Mouse (Mus musculus): ENCODE results near the gene Tubb2b. TPM values are rescaled to one million over a fixed set of nuclear protein-coding genes. Genes with fewer than 3 reads are reported as not detected.

The Tubb2b gene
- 18.0 and 19.7 TPM in 2 replicates for polyA plus RNA-seq (2015; fragmentation: Nextera tagmentation; extraction: Ambion mirVana)

DNA sequence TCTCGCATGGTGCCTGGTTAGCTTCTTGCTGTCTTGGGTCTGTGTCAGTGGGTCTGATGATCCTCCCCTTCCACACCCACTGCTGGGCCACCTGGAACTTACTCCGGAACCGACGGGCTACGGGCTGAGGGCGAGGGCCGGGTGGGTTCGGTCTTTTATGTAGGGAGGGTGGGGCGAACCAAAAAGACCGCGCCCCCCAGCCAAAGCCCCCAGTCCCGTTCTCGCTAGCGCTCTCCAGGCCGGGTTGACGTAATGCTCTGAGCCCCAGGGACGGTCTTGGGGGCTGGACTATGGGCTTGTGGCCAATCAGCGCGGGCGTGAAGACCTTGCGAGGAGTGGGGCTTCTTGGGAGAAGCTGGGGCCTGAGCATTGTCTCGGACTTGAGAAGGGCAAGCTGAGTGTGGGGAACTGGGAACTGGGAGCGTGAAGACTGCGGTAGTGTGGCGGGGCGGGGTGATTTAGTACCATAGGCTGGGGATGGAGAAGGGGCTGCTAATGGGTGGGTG is at the start of gene Tubb2b:
Tubb2b (minus strand) TSS at position 241 of the 506 bp plus-strand sequence.
- ATAC-seq (ENCODE audit: borderline replicate concordance, extremely low read depth, low FRiP score, low TSS enrichment): peak; percentile 91
- H3K9ac ChIP-seq: peak within 1 kb of the TSS; percentile 54
- under 1% methylated on average over 26 of the region's 26 CpGs for WGBS

GRCm38 (mm10) chr13:34174025-34174424 is 43.8 kb upstream of the Tubb2b start:
- no peak overlapping the region for H3K4me3 ChIP-seq
- 87% methylated on average over 6 of the region's 6 CpGs for WGBS
- no peaks in the 10 kb centered on the region for H3K27me3 ChIP-seq
- no peak overlapping the region for H3K9ac ChIP-seq
- H3K27ac ChIP-seq: no peak overlapping the region
- no peaks in the 10 kb centered on the region for H3K9me3 ChIP-seq
- no peaks in the 10 kb centered on the region for H3K4me1 ChIP-seq
- ATAC-seq (ENCODE audit: borderline replicate concordance, extremely low read depth, low FRiP score, low TSS enrichment): no peak
- H3K36me3 ChIP-seq: no peaks in the 10 kb centered on the region
- no peak overlapping the region for H3K4me2 ChIP-seq

More for the DNA sequence above, at the start of gene Tubb2b:
- Histone ChIP-seq H3K4me2 (peak within 1 kb of the TSS; percentile 93), H3K9me3 (no peaks in the 10 kb centered on the region), H3K4me3 (peak within 1 kb of the TSS; percentile 71), H3K27ac (peak within 1 kb of the TSS; percentile 62), H3K27me3 (peaks cover 38% of the 10 kb centered on the region), H3K4me1 (peaks cover 36% of the 10 kb centered on the region), H3K36me3 (no peaks in the 10 kb centered on the region)

DNA sequence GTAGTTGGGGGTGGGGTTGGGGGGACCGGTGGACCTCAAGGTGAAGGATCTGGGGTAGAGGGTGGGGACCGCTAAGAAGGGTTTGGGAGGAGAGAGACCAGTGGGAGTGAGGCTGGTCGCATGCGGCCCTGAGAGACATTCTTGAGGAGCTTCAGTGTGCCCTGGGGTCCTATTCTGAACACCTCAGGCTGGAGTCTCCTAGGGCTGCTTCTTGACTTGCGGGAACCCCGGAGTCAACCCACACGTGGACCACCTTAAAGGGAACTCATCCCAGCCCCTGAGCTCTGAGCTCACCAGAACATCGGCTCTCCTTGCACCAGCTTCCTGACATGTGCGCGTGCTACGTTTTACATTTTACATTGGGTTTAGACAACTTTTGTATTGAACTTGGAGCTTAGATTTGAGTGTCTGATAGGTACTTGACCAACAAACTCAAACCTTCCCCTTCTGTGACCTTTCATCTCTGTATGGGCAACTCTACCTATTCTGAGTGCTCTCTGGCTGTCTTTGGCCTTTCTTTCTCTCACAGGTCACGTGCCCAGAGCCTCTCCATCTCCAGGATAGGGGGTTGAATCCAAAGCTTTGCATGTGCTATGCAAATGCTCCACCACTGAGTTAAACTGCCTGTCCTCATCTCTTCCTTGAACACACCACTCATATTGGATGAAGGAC is 33.2 kb upstream of the Tubb2b start:
- Histone ChIP-seq H3K27ac (peak overlapping the region; percentile 97), H3K9ac (peak overlapping the region; percentile 79), H3K36me3 (peaks cover 9% of the 10 kb centered on the region), H3K9me3 (no peaks in the 10 kb centered on the region), H3K27me3 (no peaks in the 10 kb centered on the region), H3K4me2 (peak overlapping the region; percentile 82), H3K4me1 (peaks cover 16% of the 10 kb centered on the region), H3K4me3 (peak overlapping the region; percentile 92)
- 35% methylated on average over 12 of the region's 12 CpGs for WGBS
- ATAC-seq (ENCODE audit: borderline replicate concordance, extremely low read depth, low FRiP score, low TSS enrichment): no peak; the same call in 1 of the 2 replicates

GRCm38 (mm10) chr13:34162491-34163303 is 32.4 kb upstream of the Tubb2b start, which contains the start of gene Psmg4:
TSS of gene Psmg4 (plus strand) at chr13:34162964.
- Histone ChIP-seq H3K9ac (peak within 1 kb of the TSS; percentile 79), H3K36me3 (peaks cover 9% of the 10 kb centered on the region), H3K4me2 (peak within 1 kb of the TSS; percentile 82), H3K27me3 (no peaks in the 10 kb centered on the region), H3K9me3 (no peaks in the 10 kb centered on the region), H3K27ac (peak within 1 kb of the TSS; percentile 97), H3K4me1 (peaks cover 16% of the 10 kb centered on the region), H3K4me3 (peak within 1 kb of the TSS; percentile 92)
- whole genome bisulfite sequencing: 2% methylated on average over 44 of the region's 44 CpGs
- ATAC-seq (ENCODE audit: borderline replicate concordance, extremely low read depth, low FRiP score, low TSS enrichment): peak; percentile 96

GRCm38 (mm10) chr13:34159926-34160325 is 29.7 kb upstream of the Tubb2b start:
- ATAC-seq (ENCODE audit: borderline replicate concordance, extremely low read depth, low FRiP score, low TSS enrichment): no peak
- Histone ChIP-seq H3K9me3 (no peaks in the 10 kb centered on the region), H3K4me2 (no peak overlapping the region), H3K36me3 (no peaks in the 10 kb centered on the region), H3K4me1 (peaks cover 22% of the 10 kb centered on the region), H3K9ac (no peak overlapping the region), H3K27ac (no peak overlapping the region), H3K4me3 (no peak overlapping the region), H3K27me3 (no peaks in the 10 kb centered on the region)
- WGBS: 83% methylated on average over 1 of the region's 1 CpGs

DNA sequence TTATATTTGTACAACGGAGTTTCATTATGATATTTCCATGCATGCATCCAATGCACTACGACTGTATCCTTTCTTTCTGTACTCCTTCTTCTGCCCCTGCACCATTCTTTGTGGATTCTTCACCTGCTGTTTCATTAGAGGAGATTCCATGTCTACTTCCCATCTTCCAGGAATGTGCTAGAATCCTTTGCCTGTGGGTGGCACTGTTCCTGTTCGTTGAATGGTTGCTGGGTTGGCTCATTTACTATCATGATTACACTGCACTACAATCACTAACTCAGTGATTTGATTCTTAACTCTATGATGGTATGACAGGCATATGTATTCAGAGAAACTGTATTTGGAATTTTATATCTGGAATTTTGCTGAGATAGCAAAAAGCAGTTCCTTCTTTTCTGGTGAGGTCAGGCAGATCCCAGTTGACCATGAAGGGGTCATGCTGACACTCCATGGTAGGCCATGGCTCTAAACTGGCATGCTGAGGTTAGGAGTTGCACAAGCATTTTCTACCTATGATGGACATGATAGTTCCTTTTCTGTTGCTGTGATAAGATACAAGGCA is 27.4 kb upstream of the Tubb2b start:
- Histone ChIP-seq H3K9ac (no peak overlapping the region), H3K36me3 (no peaks in the 10 kb centered on the region), H3K27ac (no peak overlapping the region), H3K4me1 (peaks cover 30% of the 10 kb centered on the region), H3K4me2 (no peak overlapping the region), H3K27me3 (no peaks in the 10 kb centered on the region), H3K4me3 (no peak overlapping the region), H3K9me3 (no peaks in the 10 kb centered on the region)
- WGBS: 91% methylated on average over 3 of the region's 3 CpGs
- no peak for ATAC-seq (ENCODE audit: borderline replicate concordance, extremely low read depth, low FRiP score, low TSS enrichment)

DNA sequence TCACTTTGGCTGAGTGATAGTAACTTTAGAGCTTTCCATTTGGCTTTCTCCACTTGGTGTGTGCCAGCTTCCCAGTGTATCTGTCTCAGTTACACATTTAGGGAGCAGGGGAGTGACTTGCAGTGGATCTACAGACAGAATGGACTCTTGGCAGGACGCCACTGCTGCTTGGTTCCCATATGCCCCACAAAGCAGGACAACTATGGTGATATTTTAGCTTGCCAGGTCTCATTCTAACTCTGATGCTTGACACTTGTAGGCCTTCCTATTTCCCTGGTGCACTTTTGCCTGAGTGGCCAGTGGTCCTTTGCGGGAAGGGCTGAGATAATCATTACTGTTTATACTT is 26.5 kb upstream of the Tubb2b start:
- no peak overlapping the region for H3K9ac ChIP-seq
- no peaks in the 10 kb centered on the region for H3K27me3 ChIP-seq
- H3K4me2 ChIP-seq: no peak overlapping the region
- no peaks in the 10 kb centered on the region for H3K36me3 ChIP-seq
- WGBS: 57% methylated on average over 2 of the region's 2 CpGs
- ATAC-seq (ENCODE audit: borderline replicate concordance, extremely low read depth, low FRiP score, low TSS enrichment): no peak
- no peak overlapping the region for H3K4me3 ChIP-seq
- H3K27ac ChIP-seq: peak overlapping the region; percentile 17; the same call in 1 of the 2 replicates
- H3K9me3 ChIP-seq: no peaks in the 10 kb centered on the region
- peaks cover 21% of the 10 kb centered on the region for H3K4me1 ChIP-seq

DNA sequence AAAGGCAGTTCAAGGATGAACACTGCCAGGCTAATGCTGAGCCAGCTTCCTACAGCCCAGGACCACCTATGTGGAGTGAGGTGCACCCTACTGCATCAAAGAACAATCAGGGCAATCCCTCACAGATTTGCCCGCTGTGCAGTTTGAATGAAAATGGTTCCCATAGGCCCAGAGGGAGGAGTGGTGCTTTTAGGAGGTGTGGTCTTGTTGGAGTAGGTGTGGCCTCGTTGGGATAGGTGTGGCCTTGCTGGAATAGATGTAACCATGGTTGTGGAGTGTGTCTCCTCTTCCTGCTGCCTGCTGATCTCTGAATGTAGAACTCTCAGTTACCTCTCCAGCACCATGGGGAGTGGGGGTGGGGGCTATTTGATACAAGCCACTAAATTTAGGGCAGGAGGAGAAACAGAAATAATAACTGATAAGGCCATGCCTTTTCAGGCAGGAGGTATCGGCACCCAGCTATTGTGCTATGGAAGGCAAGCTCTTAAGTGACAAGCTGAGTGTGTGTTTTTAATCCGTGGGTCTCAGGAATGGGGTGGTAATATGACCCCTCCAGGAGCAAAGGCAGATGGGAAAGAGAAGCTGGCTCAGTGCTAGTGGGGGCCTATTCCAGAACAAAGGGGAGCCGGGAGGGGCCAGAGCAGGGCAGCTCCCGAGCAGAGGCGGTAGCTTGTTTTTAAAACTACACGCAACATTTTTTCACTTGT is 26.0 kb upstream of the Tubb2b start:
- no peak overlapping the region for H3K4me2 ChIP-seq
- H3K27me3 ChIP-seq: no peaks in the 10 kb centered on the region
- 52% methylated on average over 8 of the region's 8 CpGs for WGBS
- peak; percentile 51; the same call in 1 of the 2 replicates for ATAC-seq (ENCODE audit: borderline replicate concordance, extremely low read depth, low FRiP score, low TSS enrichment)
- no peak overlapping the region for H3K9ac ChIP-seq
- no peaks in the 10 kb centered on the region for H3K9me3 ChIP-seq
- H3K27ac ChIP-seq: peak overlapping the region; percentile 17; the same call in 1 of the 2 replicates
- no peak overlapping the region for H3K4me3 ChIP-seq
- H3K4me1 ChIP-seq: peaks cover 21% of the 10 kb centered on the region
- no peaks in the 10 kb centered on the region for H3K36me3 ChIP-seq

GRCm38 (mm10) chr13:34154931-34155272 is 24.6 kb upstream of the Tubb2b start:
- Histone ChIP-seq H3K27ac (peak overlapping the region; percentile 48; the same call in 1 of the 2 replicates), H3K36me3 (no peaks in the 10 kb centered on the region), H3K27me3 (no peaks in the 10 kb centered on the region), H3K4me2 (peak overlapping the region; percentile 48), H3K4me3 (peak overlapping the region; percentile 26), H3K4me1 (peaks cover 29% of the 10 kb centered on the region), H3K9me3 (no peaks in the 10 kb centered on the region), H3K9ac (0 out of 2 replicates have a peak overlapping the region, but pooled peaks have one; percentile 20)
- ATAC-seq (ENCODE audit: borderline replicate concordance, extremely low read depth, low FRiP score, low TSS enrichment): no peak
- 30% methylated on average over 3 of the region's 3 CpGs for WGBS

DNA sequence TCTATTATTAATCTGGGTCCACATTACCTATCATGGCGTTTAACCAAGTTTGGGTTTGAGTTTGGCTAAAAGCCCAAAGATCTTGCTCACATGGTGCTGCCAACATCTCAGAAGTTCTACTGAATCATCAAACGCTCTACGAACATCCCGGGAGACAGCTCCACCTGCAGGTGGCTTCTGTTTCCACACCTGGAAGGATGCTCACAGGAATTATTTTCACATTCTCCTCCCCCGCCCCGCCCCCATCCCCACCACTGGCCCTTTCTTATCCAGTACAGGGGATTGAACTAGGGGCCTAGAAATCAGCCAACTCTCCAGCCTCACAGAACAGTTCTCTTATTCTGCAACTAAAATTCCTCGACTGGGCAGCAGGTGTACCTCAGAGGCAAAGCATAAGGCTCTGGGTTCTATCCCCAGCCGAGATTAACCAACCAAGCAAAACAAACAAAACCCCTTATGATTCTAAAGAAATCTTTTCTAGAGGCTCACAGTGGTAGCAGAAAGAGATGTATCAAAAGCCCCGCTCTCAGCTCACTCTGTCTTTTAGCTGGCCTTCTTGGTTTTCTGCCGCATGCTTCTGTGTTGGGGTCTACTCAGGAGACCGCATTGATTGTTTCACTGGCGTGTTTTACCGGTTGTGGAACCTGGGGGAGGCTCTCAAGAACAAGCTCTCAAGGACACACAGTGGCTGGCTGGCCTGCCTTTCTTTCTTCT is 24.1 kb upstream of the Tubb2b start:
- ATAC-seq (ENCODE audit: borderline replicate concordance, extremely low read depth, low FRiP score, low TSS enrichment): peak; percentile 56; the same call in 1 of the 2 replicates
- H3K9ac ChIP-seq: peak overlapping the region; percentile 20; the same call in 1 of the 2 replicates

More for the DNA sequence above, 24.1 kb upstream of the Tubb2b start:
- WGBS: 39% methylated on average over 13 of the region's 13 CpGs
- Histone ChIP-seq H3K36me3 (no peaks in the 10 kb centered on the region), H3K9me3 (no peaks in the 10 kb centered on the region), H3K4me2 (peak overlapping the region; percentile 48), H3K27ac (peak overlapping the region; percentile 48; the same call in 1 of the 2 replicates), H3K27me3 (no peaks in the 10 kb centered on the region), H3K4me1 (peaks cover 35% of the 10 kb centered on the region), H3K4me3 (peak overlapping the region; percentile 26)

Measured in lung, embryonic 15.5 days (tissue).